Mouse (Mus musculus) left cerebral cortex, adult 18-20 months (tissue): ENCODE measurements around the gene Tent4a. TPM values are rescaled to one million over a fixed set of nuclear protein-coding genes. Genes with fewer than 3 reads are reported as not detected.
"Not testable (repeated sequence)": the region's sequence is repeated elsewhere in the genome, so short reads cannot be mapped to it uniquely, and the experiment has no call there.

Source experiments
- DNase-seq, 2 experiments: peaks; one replicate each; pipeline ENCODE4 v3.0.0; 2021 to 2022; ENCODE audit warnings: low spot score in 2 of 2, mixed read lengths in 1 of 2
- long read RNA-seq, 2 experiments: library from polyadenylated mRNA; stranded (forward); transcript quantifications; one replicate each; pipeline ENCODE4 v2.0.0; 2021
- total RNA-seq, 2 experiments: library from RNA; stranded (reverse); gene quantifications; 2 replicates each; pipeline ENCODE4 v1.2.3; 2021

The Tent4a gene
- total RNA-seq, result 10 to 100 TPM; 49.1 to 50.5 TPM
- long read RNA-seq, experiment 1, full-length matches to known transcripts, result 24 of 85 reads
- long read RNA-seq, experiment 1, partial matches to known transcripts, result 8 of 85 reads
- long read RNA-seq, experiment 1, other reads (novel, unspliced or antisense), result 53 of 85 reads
- long read RNA-seq, experiment 2, full-length matches to known transcripts, result 14 of 59 reads
- long read RNA-seq, experiment 2, partial matches to known transcripts, result 3 of 59 reads
- long read RNA-seq, experiment 2, other reads (novel, unspliced or antisense), result 42 of 59 reads

- DNase-seq, result peak in 1 of 2 experiments; percentile 69
Measured at GRCm38 (mm10) chr13:69534334-69534653, at the start of gene Tent4a. Gene Tent4a, minus strand, starts transcription at chr13:69534617.

- DNase-seq, result no peak
Measured at GRCm38 (mm10) chr13:69583591-69583990, 49.2 kb upstream of the Tent4a start.

GRCm38 (mm10) chr13:69582411-69582810, 48.0 kb upstream of the Tent4a start:
- DNase-seq, result no peak

- DNase-seq, result no peak
Measured at GRCm38 (mm10) chr13:69577181-69577834, 42.9 kb upstream of the Tent4a start.

GRCm38 (mm10) chr13:69576676-69577075, 42.3 kb upstream of the Tent4a start:
- no peak for DNase-seq

GRCm38 (mm10) chr13:69572594-69572993, 38.2 kb upstream of the Tent4a start:
- no peak for DNase-seq

- no peak for DNase-seq
Measured at GRCm38 (mm10) chr13:69569201-69569600, 34.8 kb upstream of the Tent4a start.

- not testable (repeated sequence) for DNase-seq
Measured at GRCm38 (mm10) chr13:69565401-69565800, 31.0 kb upstream of the Tent4a start.

- no peak for DNase-seq
Measured at GRCm38 (mm10) chr13:69564573-69564972, 30.2 kb upstream of the Tent4a start.

- no peak for DNase-seq
Measured at GRCm38 (mm10) chr13:69563905-69564304, 29.5 kb upstream of the Tent4a start.

GRCm38 (mm10) chr13:69562654-69563574, 28.5 kb upstream of the Tent4a start:
- no peak for DNase-seq

- DNase-seq, result no peak
Measured at GRCm38 (mm10) chr13:69562004-69562403, 27.6 kb upstream of the Tent4a start.

GRCm38 (mm10) chr13:69559291-69559961, 25.0 kb upstream of the Tent4a start:
- DNase-seq, result no peak

- DNase-seq, result no peak
Measured at GRCm38 (mm10) chr13:69558098-69558660, 23.8 kb upstream of the Tent4a start.

GRCm38 (mm10) chr13:69556728-69557127, 22.3 kb upstream of the Tent4a start:
- no peak for DNase-seq

GRCm38 (mm10) chr13:69555957-69556482, 21.6 kb upstream of the Tent4a start:
- DNase-seq, result no peak

GRCm38 (mm10) chr13:69555045-69555444, 20.6 kb upstream of the Tent4a start:
- DNase-seq, result no peak

- DNase-seq, result no peak
Measured at GRCm38 (mm10) chr13:69554255-69554654, 19.8 kb upstream of the Tent4a start.

- peak in 1 of 2 experiments; percentile 48 for DNase-seq
Measured at GRCm38 (mm10) chr13:69553024-69553423, 18.6 kb upstream of the Tent4a start.

- DNase-seq, result no peak
Measured at GRCm38 (mm10) chr13:69550831-69551230, 16.4 kb upstream of the Tent4a start.

- no peak for DNase-seq
Measured at GRCm38 (mm10) chr13:69549980-69550379, 15.6 kb upstream of the Tent4a start.
